Mouse (Mus musculus) embryonic facial prominence, embryonic 14.5 days (tissue): ENCODE measurements around the gene Fmnl2. TPM values are rescaled to one million over a fixed set of nuclear protein-coding genes. Genes with fewer than 3 reads are reported as not detected.

ENCODE experiments used
- ATAC-seq: fragments of 200-750 bp; cut with Nextera tagmentation; 2 replicates; pipeline ENCODE4 v1.8.0; 2017; ENCODE audit warnings: low read depth, moderate number of reproducible peaks, moderate TSS enrichment
- DNase-seq: peaks from one replicate; pipeline ENCODE4 v3.0.0-alpha.2; 2015; ENCODE audit warnings: low spot score
- H3K27ac ChIP-seq: fragments of 300-500 bp; sonication (generic); replicated peaks from 2 replicates; pipeline ENCODE4 v1.5.1; 2014; ENCODE audit warnings: low read depth, mild to moderate bottlenecking, low read length, moderate library complexity
- H3K27me3 ChIP-seq: fragments of 300-500 bp; sonication (generic); replicated peaks from 2 replicates; pipeline ENCODE4 v1.6.1; 2014; ENCODE audit warnings: low read length; ENCODE audit not compliant: control insufficient read depth, insufficient read depth
- H3K36me3 ChIP-seq: fragments of 300-500 bp; sonication (generic); 2 replicates; pipeline ENCODE4 v1.6.1; 2014; ENCODE audit warnings: low read length, mixed read lengths; ENCODE audit not compliant: control insufficient read depth, insufficient read depth
- H3K4me1 ChIP-seq: fragments of 300-500 bp; sonication (generic); 2 replicates; pipeline ENCODE4 v1.6.1; 2014; ENCODE audit warnings: antibody characterized with exemption, low read length; ENCODE audit not compliant: control insufficient read depth, insufficient read depth
- H3K4me2 ChIP-seq: fragments of 300-500 bp; sonication (generic); 2 replicates; pipeline ENCODE4 v1.6.1; 2014; ENCODE audit warnings: low read depth, mild to moderate bottlenecking, low read length, moderate library complexity, mixed read lengths
- H3K4me3 ChIP-seq: fragments of 300-500 bp; sonication (generic); 2 replicates; pipeline ENCODE4 v1.5.1; 2014; ENCODE audit warnings: low read depth, mild to moderate bottlenecking, low read length
- H3K9ac ChIP-seq: fragments of 300-500 bp; sonication (generic); 2 replicates; pipeline ENCODE4 v1.6.1; 2014; ENCODE audit warnings: low read depth, mild to moderate bottlenecking, low read length, moderate library complexity, mixed read lengths
- H3K9me3 ChIP-seq: fragments of 300-500 bp; sonication (generic); 2 replicates; pipeline ENCODE4 v1.6.1; 2016; ENCODE audit warnings: low read length; ENCODE audit not compliant: control insufficient read depth
- WGBS: fragments of 180-500 bp; shearing (Covaris S2); extraction: QIAGEN DNeasy Blood & Tissue Kit; methylation state at CpG from one replicate; pipeline ENCODE4 v1.1.7; 2014; 5-methylcytosine and 5-hydroxymethylcytosine counted together
- polyA plus RNA-seq: library from polyadenylated mRNA; unstranded; fragments of >200 nt; fragmentation: Nextera tagmentation; extraction: Ambion mirVana; gene quantifications from 2 replicates; pipeline ENCODE4 v1.2.1, GENCODE M21; 2014

The Fmnl2 gene
- polyA plus RNA-seq, 1 experiment from 2014 or later = 10.4 TPM

- H3K27ac ChIP-seq = peak overlapping the region; percentile 39
- no peak overlapping the region for H3K4me3 ChIP-seq
- H3K4me2 ChIP-seq = no peak overlapping the region
- no peaks in the 10 kb centered on the region for H3K36me3 ChIP-seq
- no peaks in the 10 kb centered on the region for H3K27me3 ChIP-seq
- WGBS = 44% methylated on average over 4 of the region's 4 CpGs
- peaks cover 27% of the 10 kb centered on the region for H3K4me1 ChIP-seq
- H3K9ac ChIP-seq = no peak overlapping the region
- ATAC-seq (no peak), DNase-seq (peak; percentile 59)
- H3K9me3 ChIP-seq = no peaks in the 10 kb centered on the region
These were observed 127.5 kb downstream of the Fmnl2 start for GRCm38 (mm10) chr2:52985167-52985566.

GRCm38 (mm10) chr2:52986354-52986753 lies 128.7 kb downstream of the Fmnl2 start:
- no peak overlapping the region for H3K4me3 ChIP-seq
- DNase-seq (no peak), ATAC-seq (no peak)
- H3K9me3 ChIP-seq = no peaks in the 10 kb centered on the region
- H3K4me2 ChIP-seq = no peak overlapping the region
- H3K4me1 ChIP-seq = peaks cover 21% of the 10 kb centered on the region
- H3K9ac ChIP-seq = no peak overlapping the region
- no peak overlapping the region for H3K27ac ChIP-seq
- no peaks in the 10 kb centered on the region for H3K36me3 ChIP-seq
- WGBS = 83% methylated on average over 3 of the region's 3 CpGs
- no peaks in the 10 kb centered on the region for H3K27me3 ChIP-seq

DNA sequence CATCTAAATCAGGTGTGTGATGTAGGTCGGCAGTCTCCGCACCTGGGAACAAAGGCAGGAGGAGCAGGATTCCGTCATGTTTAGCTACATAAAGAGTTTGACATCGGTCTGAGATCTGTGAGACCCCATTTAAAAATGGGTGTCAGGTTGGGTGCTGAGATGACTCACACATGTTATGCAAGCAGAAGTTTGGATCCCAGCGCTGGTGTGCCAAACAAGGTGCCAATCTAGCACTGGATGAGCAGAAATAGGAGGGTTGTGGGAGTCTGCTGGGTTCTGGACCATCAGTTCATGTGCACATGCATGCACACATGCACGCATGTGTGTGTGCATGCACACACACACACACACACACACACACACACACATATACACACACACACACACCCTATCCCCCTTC lies 129.4 kb downstream of the Fmnl2 start:
- DNase-seq = no peak
- H3K4me3 ChIP-seq = no peak overlapping the region
- H3K9me3 ChIP-seq = no peaks in the 10 kb centered on the region
- H3K27me3 ChIP-seq = no peaks in the 10 kb centered on the region
- 92% methylated on average over 6 of the region's 6 CpGs for WGBS
- no peak overlapping the region for H3K4me2 ChIP-seq
- H3K36me3 ChIP-seq = no peaks in the 10 kb centered on the region
- peaks cover 23% of the 10 kb centered on the region for H3K4me1 ChIP-seq
- H3K9ac ChIP-seq = no peak overlapping the region
- no peak for ATAC-seq
- H3K27ac ChIP-seq = no peak overlapping the region; the same call in 1 of the 2 replicates

- peak; percentile 38; the same call in 1 of the 2 replicates for ATAC-seq
- no peaks in the 10 kb centered on the region for H3K36me3 ChIP-seq
- peaks cover 23% of the 10 kb centered on the region for H3K4me1 ChIP-seq
- WGBS = 67% methylated on average over 11 of the region's 11 CpGs
- DNase-seq = peak; percentile 48
- no peak overlapping the region; the same call in 1 of the 2 replicates for H3K27ac ChIP-seq
- no peaks in the 10 kb centered on the region for H3K27me3 ChIP-seq
- H3K9me3 ChIP-seq = no peaks in the 10 kb centered on the region
- H3K9ac ChIP-seq = no peak overlapping the region
- no peak overlapping the region for H3K4me3 ChIP-seq
- no peak overlapping the region for H3K4me2 ChIP-seq
These were observed 130.1 kb downstream of the Fmnl2 start for GRCm38 (mm10) chr2:52987637-52988295.

DNA sequence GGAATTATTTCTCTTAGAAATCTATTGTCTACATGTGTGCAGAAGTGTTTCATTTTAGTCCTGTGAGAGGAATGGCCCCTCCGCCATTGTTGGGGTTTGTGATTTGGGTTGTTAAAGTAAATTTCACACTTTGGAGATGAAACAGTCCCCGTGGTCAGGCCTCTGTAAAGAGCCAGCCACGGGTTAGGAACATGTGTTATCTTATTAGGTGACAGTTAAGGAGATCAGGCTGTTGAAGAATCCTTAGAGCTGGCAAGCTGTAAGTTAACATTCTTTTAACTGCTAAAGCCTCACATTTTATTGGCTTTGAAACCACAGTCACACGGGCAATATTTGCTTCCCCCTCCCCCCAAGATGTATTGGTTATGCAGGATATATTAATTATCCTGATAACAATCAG lies 131.7 kb downstream of the Fmnl2 start:
- no peak overlapping the region for H3K4me3 ChIP-seq
- H3K36me3 ChIP-seq = no peaks in the 10 kb centered on the region
- H3K27ac ChIP-seq = no peak overlapping the region
- 67% methylated on average over 4 of the region's 4 CpGs for WGBS
- no peaks in the 10 kb centered on the region for H3K27me3 ChIP-seq
- peaks cover 23% of the 10 kb centered on the region for H3K4me1 ChIP-seq
- no peaks in the 10 kb centered on the region for H3K9me3 ChIP-seq
- no peak overlapping the region for H3K4me2 ChIP-seq
- ATAC-seq (no peak), DNase-seq (no peak)
- no peak overlapping the region for H3K9ac ChIP-seq

DNA sequence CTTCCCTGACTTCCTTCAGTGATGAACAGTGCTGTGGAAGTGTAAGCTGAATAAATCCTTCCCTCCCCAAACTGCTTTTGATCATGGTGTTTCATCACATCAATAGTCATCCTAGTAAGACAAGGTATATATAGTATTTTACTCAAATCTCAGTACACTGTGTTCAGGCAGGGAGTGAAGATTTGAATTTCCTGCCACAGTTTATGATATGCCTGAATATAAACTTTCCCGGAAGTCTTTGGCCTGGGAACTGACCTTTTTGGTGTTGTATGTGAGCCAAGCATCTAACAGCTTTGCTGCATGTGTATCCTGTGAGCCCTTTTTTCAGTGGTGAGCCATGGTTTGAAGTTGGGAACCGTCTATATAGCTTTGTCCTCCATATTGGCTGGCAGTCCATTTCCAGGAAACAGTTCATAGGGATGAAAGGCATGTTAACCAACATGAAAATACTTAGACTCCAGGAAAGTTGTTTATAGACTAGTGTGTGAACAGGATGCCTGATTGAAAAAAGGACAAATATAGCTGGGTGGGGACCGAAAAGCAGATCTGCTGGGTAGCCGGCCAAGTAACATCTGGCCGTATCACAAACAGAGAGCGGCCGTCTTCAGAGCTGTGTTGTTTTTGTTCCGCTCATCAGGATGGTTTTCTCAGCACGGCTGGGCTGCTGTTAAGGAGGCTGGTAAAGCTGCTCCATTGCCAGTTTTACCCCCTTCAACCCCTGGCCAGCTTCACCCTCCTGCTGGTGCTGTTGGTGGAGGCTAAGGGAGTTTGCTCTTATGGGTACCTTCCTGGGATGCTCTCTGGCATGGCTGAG lies 133.4 kb downstream of the Fmnl2 start:
- 42% methylated on average over 9 of the region's 9 CpGs for WGBS
- Histone ChIP-seq H3K27ac (peak overlapping the region; percentile 65), H3K36me3 (no peaks in the 10 kb centered on the region), H3K4me3 (no peak overlapping the region), H3K4me1 (peaks cover 12% of the 10 kb centered on the region; the same call in 1 of the 2 replicates), H3K9ac (0 out of 2 replicates have a peak overlapping the region, but pooled peaks have one; percentile 1), H3K27me3 (no peaks in the 10 kb centered on the region), H3K4me2 (peak overlapping the region; percentile 38), H3K9me3 (no peaks in the 10 kb centered on the region)
- ATAC-seq = no peak
- peak; percentile 58 for DNase-seq

DNA sequence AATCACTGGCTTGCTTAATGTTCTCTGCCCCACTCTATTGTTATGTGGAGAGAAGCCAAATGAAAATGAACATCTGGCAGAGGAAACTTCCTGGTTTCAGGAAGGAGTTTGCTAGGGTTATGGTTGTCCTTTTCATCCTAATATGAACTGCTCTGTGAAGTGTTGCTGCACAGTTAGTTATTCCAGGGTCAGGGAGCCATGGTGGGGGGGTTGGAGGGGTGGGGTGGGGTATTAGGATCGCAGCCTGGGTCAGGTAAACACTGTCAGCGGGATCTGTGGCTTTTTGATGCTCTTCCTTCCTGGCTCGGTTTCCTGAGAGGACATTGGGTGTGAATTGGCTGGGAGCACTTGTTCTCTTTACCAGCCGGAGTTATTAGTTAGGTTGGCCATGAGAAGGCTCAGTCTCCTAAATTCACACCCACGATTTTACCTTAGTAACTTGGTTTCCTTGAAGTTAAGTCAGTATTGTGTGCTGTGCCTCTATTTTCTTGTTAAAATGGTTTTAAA lies 134.1 kb downstream of the Fmnl2 start:
- Histone ChIP-seq H3K27ac (peak overlapping the region; percentile 65; the same call in 1 of the 2 replicates), H3K27me3 (no peaks in the 10 kb centered on the region), H3K9me3 (no peaks in the 10 kb centered on the region), H3K4me3 (no peak overlapping the region), H3K9ac (0 out of 2 replicates have a peak overlapping the region, but pooled peaks have one; percentile 1), H3K4me1 (peaks cover 12% of the 10 kb centered on the region; the same call in 1 of the 2 replicates), H3K36me3 (no peaks in the 10 kb centered on the region), H3K4me2 (peak overlapping the region; percentile 38)
- ATAC-seq (no peak), DNase-seq (no peak)
- WGBS = 44% methylated on average over 5 of the region's 5 CpGs

DNA sequence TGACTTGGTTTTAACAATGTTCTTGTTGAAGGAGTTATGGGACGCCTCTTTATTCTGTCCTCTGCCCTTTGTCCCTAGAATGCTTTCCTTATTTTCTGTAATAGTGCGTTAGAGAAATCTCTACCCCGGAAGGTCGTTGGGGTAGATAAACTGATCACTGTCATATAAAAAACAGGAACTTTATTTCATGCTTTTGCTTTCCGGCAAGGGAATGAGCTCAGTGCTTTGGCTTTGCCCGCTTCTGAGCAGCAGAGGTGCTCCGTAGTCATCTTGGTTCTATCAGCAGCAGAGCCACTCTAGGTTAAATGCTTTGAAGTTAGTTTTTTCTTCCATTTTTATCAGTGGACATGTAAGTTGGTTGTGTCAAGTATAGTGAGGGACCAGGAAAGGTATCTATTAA lies 135.6 kb downstream of the Fmnl2 start:
- H3K9me3 ChIP-seq = no peaks in the 10 kb centered on the region
- H3K4me2 ChIP-seq = no peak overlapping the region
- no peak overlapping the region for H3K4me3 ChIP-seq
- ATAC-seq (no peak), DNase-seq (no peak)
- H3K9ac ChIP-seq = no peak overlapping the region
- H3K27me3 ChIP-seq = no peaks in the 10 kb centered on the region
- 89% methylated on average over 7 of the region's 7 CpGs for WGBS
- H3K27ac ChIP-seq = no peak overlapping the region
- peaks cover 20% of the 10 kb centered on the region for H3K4me1 ChIP-seq
- H3K36me3 ChIP-seq = no peaks in the 10 kb centered on the region
